Mouse (Mus musculus): Measurements from ENCODE around the gene Olfr487.
"Not testable (repeated sequence)": the region's sequence is repeated elsewhere in the genome, so short reads cannot be mapped to it uniquely, and the experiment has no call there.

Gene Olfr487

DNA sequence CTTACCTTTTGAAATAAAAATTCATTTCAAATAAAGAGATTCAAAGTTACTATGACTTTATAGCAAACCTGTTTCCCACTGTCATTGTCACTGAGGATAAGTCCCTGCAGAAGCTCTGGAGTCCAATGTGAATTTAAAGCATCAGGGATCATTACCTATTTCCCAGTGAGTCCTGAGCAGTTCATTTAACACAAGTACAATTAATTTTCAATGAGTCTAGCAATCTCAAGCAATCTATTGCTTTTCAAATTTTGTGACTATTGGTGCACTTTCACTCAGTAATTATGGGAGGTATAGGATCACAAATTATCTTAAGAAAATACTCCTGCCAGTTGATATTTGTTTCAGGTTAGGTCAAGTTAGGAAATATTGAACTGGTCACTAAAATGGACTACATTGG lies at the start of gene Olfr487:
Olfr487 (minus strand) TSS at position 101 of the 400 bp plus-strand sequence.
- DNase-seq (ENCODE audit: low read depth, low spot score) = not testable (repeated sequence)

DNA sequence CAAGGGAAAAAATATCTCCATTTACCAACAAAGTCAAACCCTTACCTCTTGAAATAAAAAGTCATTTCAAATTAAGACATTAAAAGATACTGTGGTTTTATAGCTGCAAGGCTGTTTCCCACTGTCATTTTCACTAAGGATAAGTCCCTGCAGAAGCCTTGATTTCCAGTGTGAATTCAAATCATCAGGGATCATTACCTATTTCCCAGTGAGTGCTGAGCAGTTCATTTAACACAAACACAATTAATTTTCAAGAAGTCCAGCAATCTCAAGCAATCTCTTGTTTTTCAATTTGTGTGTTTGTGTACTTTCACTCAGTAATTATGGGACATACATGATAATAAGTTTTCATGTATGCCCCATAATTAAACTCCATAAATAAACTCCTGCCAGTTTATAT lies 43.8 kb upstream of the Olfr487 start, which contains the start of gene Olfr488:
Olfr488 (minus strand) TSS at position 101 of the 400 bp plus-strand sequence.
- DNase-seq (ENCODE audit: low read depth, low spot score) = no peak

DNA sequence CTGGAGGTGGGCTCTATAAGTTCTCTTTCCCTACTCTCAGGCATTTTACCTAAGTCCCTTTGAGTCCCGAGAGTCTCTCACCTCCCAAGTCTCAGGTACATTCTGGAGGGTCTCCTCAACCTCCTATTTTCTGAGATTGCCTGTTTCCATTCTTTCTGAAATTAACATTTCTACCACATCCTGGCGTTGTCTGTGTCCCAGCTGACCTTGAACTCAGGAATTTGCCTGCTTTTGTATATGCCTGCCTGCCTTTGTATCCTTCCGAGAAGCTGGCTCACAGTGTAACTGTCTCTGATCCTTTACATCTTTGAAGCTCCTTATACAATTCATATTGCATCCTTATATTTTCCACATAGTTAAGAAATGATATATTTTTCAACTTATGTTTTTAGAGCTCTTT lies 19.1 kb upstream of the Olfr487 start:
- DNase-seq (ENCODE audit: low read depth, low spot score) = no peak

DNA sequence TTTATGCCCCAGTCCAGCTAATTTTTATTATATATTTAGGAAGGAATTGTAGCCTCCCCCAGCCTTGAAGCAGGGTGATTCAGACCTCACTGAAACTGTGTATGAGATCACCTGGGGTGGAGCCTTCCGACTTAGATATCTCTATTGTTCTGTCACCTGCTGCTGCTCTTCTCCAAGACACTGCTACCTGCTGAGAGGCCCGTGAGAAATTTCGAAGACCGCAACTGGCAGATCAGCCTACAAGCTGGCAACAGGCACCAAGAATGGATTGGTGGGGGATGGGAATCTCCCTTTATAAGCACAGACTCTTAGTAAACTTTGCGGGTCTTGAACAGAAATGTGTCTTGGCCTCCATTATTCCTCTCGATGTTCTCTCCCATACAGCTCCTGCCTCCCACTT lies 17.5 kb downstream of the Olfr487 start:
- DNase-seq (ENCODE audit: low read depth, low spot score) = no peak

DNA sequence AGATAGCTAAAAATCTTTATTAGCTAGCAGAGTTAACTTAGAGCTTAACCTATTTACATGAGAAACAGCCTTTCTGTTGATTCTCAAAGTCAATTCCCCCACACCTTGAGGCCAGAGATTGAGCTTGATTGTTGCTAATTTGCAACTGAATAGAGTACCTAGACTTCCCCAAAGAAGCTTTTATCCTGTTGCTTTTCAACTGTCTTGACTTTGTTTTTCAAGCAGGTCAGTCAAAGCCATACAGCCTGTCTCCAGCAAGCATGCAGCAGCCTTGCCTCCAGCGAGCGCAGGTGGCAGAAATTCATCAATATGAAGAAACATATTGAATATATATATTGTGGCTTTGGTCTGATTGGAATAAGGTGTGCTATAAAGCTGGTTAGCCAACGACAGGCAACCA lies 18.1 kb downstream of the Olfr487 start:
- DNase-seq (ENCODE audit: low read depth, low spot score) = not testable (repeated sequence)

DNA sequence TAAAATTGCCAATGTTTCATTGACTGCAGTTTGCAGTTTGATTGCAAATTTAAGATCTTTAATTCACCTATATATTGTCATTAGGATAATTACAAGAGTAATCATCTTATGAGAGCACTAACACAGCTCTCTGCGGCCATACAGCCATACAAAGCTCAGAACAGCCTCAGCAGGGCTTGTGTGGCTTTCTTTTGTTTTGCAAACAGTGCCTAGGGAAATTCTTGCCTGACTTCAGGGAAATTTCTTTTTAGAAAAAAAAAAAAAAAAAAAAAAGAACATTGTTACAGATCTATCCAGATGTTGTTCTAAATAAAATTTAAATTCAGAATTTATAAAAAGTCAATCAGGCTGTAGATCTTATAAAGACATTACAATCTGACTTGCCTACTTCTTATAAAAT lies 21.7 kb downstream of the Olfr487 start:
- not testable (repeated sequence) for DNase-seq (ENCODE audit: low read depth, low spot score)

DNA sequence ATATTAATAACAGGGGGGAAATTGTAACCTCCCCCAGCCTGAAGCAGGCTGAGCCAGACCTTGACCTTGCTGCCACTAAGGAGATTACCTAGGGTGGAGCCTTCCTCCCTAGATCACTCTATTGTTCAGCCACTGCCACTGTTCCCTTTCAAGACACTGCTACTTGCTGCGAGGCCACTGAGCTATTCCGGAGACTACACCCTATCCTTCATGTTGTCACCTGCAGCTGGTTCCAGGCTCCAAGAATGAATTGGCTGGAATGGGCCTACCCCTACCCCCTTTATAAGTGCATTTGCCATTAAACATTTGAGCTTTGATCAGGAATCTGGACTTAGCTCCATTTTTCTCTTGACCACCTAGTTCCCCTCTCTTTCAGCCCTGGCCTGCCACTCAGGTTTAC lies 23.2 kb downstream of the Olfr487 start:
- DNase-seq (ENCODE audit: low read depth, low spot score) = not testable (repeated sequence)

DNA sequence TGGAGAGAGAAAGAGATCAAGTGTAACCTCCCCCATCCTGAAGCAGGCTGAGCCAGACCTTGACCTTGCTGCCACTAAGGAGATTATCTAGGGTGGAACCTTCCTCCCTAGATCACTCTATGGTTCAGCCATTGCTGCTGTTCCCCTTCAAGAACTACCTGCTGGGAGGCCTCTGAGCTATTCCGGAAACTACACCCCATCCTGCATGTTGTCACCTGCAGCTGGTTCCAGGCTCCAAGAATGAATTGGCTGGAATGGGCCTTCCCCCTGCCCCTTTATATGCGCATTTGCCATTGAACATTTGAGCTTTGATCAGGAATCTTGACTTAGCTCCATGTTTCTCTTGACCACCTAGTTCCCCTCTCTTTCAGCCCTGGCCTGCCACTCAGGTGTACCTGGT lies 29.2 kb downstream of the Olfr487 start:
- not testable (repeated sequence) for DNase-seq (ENCODE audit: low read depth, low spot score)

DNA sequence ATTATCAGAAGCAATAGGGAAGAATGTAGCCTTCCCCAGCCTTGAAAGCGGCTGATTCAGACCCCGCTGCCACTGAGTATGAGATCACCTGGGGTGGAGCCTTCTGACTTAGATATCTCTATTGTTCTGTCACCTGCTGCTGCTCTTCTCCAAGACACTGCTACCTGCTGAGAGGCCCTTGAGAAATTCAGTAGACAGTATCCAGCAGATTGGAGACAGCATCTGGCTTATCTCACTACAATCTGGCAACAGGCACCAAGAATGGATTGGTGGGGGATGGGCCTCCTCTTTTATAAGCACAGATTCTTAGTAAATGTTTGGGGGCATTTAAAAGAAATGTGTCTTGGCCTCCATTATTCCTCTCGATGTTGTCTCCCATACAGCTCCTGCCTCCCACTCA lies 30.0 kb downstream of the Olfr487 start:
- DNase-seq (ENCODE audit: low read depth, low spot score) = not testable (repeated sequence)

DNA sequence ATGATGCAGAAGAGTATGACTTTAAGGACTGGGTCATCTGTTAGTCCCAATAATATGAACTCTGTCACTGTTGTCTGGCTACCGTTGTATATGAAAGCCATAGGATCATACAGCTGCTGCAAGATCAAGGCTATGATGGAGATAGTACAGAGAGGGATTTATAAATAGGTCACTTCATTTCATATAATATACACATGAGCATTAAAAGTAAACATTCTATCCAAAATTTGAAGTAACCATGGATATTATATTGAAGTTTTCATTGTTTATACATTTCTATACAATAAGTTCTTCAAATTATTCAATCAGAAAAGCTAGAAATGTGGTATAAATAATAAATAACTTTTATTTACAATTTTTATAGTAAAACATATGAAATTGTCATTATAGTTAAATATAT lies 41.8 kb downstream of the Olfr487 start, which contains the start of gene Olfr486:
Olfr486 (minus strand) TSS at position 101 of the 400 bp plus-strand sequence.
- DNase-seq (ENCODE audit: low read depth, low spot score) = not testable (repeated sequence)

DNA sequence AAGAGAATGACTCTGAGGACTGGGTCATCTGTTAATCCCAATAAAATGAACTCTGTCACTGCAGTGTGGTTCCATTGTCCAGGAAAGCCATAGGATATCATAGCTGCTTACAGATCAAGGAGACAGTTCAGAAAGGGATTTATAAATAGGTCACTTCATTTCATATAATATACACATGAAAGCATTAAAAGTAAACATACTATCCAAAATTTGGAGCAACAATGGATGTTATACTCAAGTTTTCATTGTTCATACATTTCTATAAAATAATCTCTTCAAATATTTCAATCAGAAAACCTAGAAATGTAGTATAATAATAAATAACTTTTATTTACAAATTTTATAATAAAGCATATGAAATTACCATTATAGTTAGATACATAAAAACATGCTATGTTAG lies 54.7 kb downstream of the Olfr487 start, which contains the start of gene Olfr485:
Olfr485 (minus strand) TSS at position 101 of the 400 bp plus-strand sequence.
- DNase-seq (ENCODE audit: low read depth, low spot score) = no peak
